8 mouse cellular contexts compared by ENCODE assay signal in the genomic region with DNA sequence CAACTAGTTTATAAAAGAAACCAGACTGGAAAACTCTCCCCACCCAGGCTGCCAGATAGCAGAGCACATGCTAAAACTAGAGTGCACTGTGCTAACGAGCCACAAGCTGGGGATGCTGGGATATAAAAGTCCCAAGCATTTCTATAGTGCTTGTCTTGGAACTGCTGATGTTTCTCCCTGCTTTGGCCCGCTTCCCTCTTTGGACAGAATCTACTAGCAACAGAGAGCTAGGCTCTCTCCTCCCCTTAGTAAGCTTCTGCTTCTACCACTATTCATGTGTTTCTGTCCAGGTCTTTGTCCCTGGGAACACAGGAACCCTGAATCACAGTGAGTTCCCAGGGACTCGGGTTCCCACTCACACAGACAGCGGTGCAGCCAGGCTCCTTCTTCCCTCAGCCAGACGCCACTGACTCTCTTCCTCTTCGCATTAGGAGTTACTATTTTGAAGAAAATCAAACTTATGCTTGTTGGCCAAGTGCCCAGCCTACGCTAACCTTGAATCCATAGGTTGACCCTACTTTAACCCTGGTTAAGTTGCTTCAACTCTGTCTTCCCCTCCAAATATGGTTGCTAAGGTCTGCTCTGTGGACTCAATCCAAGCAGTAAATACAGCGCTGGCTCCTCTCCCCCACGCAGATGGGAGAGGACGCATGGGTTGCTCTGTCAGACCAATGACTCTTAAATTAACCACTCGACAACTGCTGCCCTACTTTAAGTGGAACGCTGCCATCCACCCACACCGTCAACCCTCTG.
DNase-seq lines count a peak whose midpoint lies in the region; ATAC-seq lines count a peak whose summit lies in the region.

No protein-coding gene starts in this region.

- H3K36me3 ChIP-seq in hindbrain, embryonic 13.5 days: no peaks in the 10 kb centered on the region
- H3K36me3 ChIP-seq in hindbrain, embryonic 11.5 days (ENCODE audit: control insufficient read depth, insufficient read depth, low read length): no peaks in the 10 kb centered on the region
- no peaks in the 10 kb centered on the region for H3K36me3 ChIP-seq in forebrain, embryonic 16.5 days (ENCODE audit: control insufficient read depth, insufficient read depth)

- no peaks in the 10 kb centered on the region for H3K27me3 ChIP-seq in hindbrain, embryonic 13.5 days
- H3K27me3 ChIP-seq in hindbrain, embryonic 11.5 days (ENCODE audit: control insufficient read depth, insufficient read depth, low read length): no peaks in the 10 kb centered on the region
- no peaks in the 10 kb centered on the region for H3K27me3 ChIP-seq in forebrain, embryonic 16.5 days (replicated peaks; ENCODE audit: control insufficient read depth, insufficient read depth, low read length)

- 68% methylated on average over 13 of the region's 13 CpGs for WGBS in hindbrain, embryonic 13.5 days
- 82% methylated on average over 13 of the region's 13 CpGs for WGBS in hindbrain, embryonic 11.5 days
- WGBS in forebrain, embryonic 16.5 days: 39% methylated on average over 13 of the region's 13 CpGs

- H3K4me1 ChIP-seq in hindbrain, embryonic 13.5 days (replicated peaks): peaks cover 9% of the 10 kb centered on the region; the same call in 1 of the 2 replicates
- no peaks in the 10 kb centered on the region for H3K4me1 ChIP-seq in hindbrain, embryonic 11.5 days (replicated peaks; ENCODE audit: control insufficient read depth, insufficient read depth, low read length)
- H3K4me1 ChIP-seq in brown adipose tissue, adult 24 weeks (ENCODE audit: control insufficient read depth, insufficient read depth, insufficient read length, low read length): peaks cover 8% of the 10 kb centered on the region; the same call in 1 of the 2 replicates
- peaks cover 20% of the 10 kb centered on the region for H3K4me1 ChIP-seq in forebrain, embryonic 16.5 days (replicated peaks; ENCODE audit: control insufficient read depth, insufficient read depth, low read length)

- H3K4me3 ChIP-seq in hindbrain, embryonic 13.5 days: no peak overlapping the region
- no peak overlapping the region for H3K4me3 ChIP-seq in hindbrain, embryonic 11.5 days (ENCODE audit: low read depth, low read length)
- H3K4me3 ChIP-seq in brown adipose tissue, adult 24 weeks (ENCODE audit: insufficient read depth, low read depth, low read length): no peak overlapping the region
- H3K4me3 ChIP-seq in forebrain, embryonic 16.5 days (replicated peaks; ENCODE audit: low read length): no peak overlapping the region

- H3K27ac ChIP-seq in hindbrain, embryonic 13.5 days: 0 out of 2 replicates have a peak overlapping the region, but pooled peaks have one; percentile 14
- H3K27ac ChIP-seq in hindbrain, embryonic 11.5 days (ENCODE audit: low read depth, low read length): no peak overlapping the region
- 0 out of 2 replicates have a peak overlapping the region, but pooled peaks have one; percentile 5 for H3K27ac ChIP-seq in brown adipose tissue, adult 24 weeks (replicated peaks; ENCODE audit: low read depth, low read length)
- peak overlapping the region; percentile 44; the same call in 1 of the 2 replicates for H3K27ac ChIP-seq in forebrain, embryonic 16.5 days (ENCODE audit: low read length)

- ATAC-seq in hindbrain, embryonic 13.5 days (ENCODE audit: low FRiP score): no peak
- ATAC-seq in hindbrain, embryonic 11.5 days (ENCODE audit: low FRiP score): no peak
- ATAC-seq in forebrain, embryonic 16.5 days: peak; percentile 51; the same call in 1 of the 2 replicates

- no peak overlapping the region for H3K9ac ChIP-seq in hindbrain, embryonic 13.5 days
- H3K9ac ChIP-seq in hindbrain, embryonic 11.5 days (ENCODE audit: low read depth, low read length): no peak overlapping the region
- 0 out of 2 replicates have a peak overlapping the region, but pooled peaks have one; percentile 16 for H3K9ac ChIP-seq in forebrain, embryonic 16.5 days (replicated peaks; ENCODE audit: low read depth, low read length)

- no peak for DNase-seq in hindbrain, embryonic 11.5 days (ENCODE audit: low spot score)
- DNase-seq in kidney, adult 8-10 months: peak; percentile 39 to 48
- DNase-seq in lung, postnatal 10 days: peak; percentile 40
- no peak for DNase-seq in B cell, adult 2 months
- DNase-seq in urinary bladder, postnatal 25 days (ENCODE audit: low spot score): no peak

- no peak overlapping the region for H3K4me2 ChIP-seq in hindbrain, embryonic 13.5 days
- no peak overlapping the region for H3K4me2 ChIP-seq in hindbrain, embryonic 11.5 days (replicated peaks; ENCODE audit: low read depth, low read length)
- no peak overlapping the region for H3K4me2 ChIP-seq in forebrain, embryonic 16.5 days (ENCODE audit: low read length)

- H3K9me3 ChIP-seq in hindbrain, embryonic 13.5 days: no peaks in the 10 kb centered on the region
- H3K9me3 ChIP-seq in hindbrain, embryonic 11.5 days (ENCODE audit: control insufficient read depth, low read length): no peaks in the 10 kb centered on the region
- peaks cover 3% of the 10 kb centered on the region; the same call in 1 of the 2 replicates for H3K9me3 ChIP-seq in forebrain, embryonic 16.5 days (ENCODE audit: control insufficient read depth, low read length)

Comparison
In these comparisons a context has a peak if more than half of its experiments do, and no peak if none do; other contexts are left out.
1. DNase-seq: peak in kidney, adult 8-10 months (2 of 2) and lung, postnatal 10 days (single experiment); none in hindbrain, embryonic 11.5 days (single experiment), B cell, adult 2 months (0 of 2) and urinary bladder, postnatal 25 days (single experiment).